Mouse (Mus musculus) midbrain, embryonic 16.5 days (tissue): ENCODE results near the gene Mtx1. TPM values are rescaled to one million over a fixed set of nuclear protein-coding genes. Genes with fewer than 3 reads are reported as not detected.

ENCODE experiments used
- ATAC-seq: fragments of 200-750 bp; cut with Nextera tagmentation; 2 replicates; pipeline ENCODE4 v1.8.0; 2017; ENCODE audit warnings: moderate TSS enrichment
- H3K27ac ChIP-seq: fragments of 300-500 bp; sonication (generic); 2 replicates; pipeline ENCODE4 v1.5.1; 2014; ENCODE audit warnings: mild to moderate bottlenecking, low read length, mixed read lengths
- H3K27me3 ChIP-seq: fragments of 300-500 bp; sonication (generic); 2 replicates; pipeline ENCODE4 v1.6.1; 2014; ENCODE audit warnings: low read depth, low read length, mixed read lengths; ENCODE audit not compliant: control insufficient read depth, insufficient read depth
- H3K36me3 ChIP-seq: fragments of 300-500 bp; sonication (generic); 2 replicates; pipeline ENCODE4 v1.6.1; 2014; ENCODE audit warnings: mild to moderate bottlenecking, low read length, moderate library complexity, mixed read lengths; ENCODE audit not compliant: control insufficient read depth, insufficient read depth
- H3K4me1 ChIP-seq: fragments of 300-500 bp; sonication (generic); 2 replicates; pipeline ENCODE4 v1.6.1; 2014; ENCODE audit warnings: mild to moderate bottlenecking, low read length, mixed read lengths; ENCODE audit not compliant: control insufficient read depth, insufficient read depth
- H3K4me2 ChIP-seq: fragments of 300-500 bp; sonication (generic); 2 replicates; pipeline ENCODE4 v1.6.1; 2014; ENCODE audit warnings: mild to moderate bottlenecking, low read length, mixed read lengths
- H3K4me3 ChIP-seq: fragments of 300-500 bp; sonication (generic); 2 replicates; pipeline ENCODE4 v1.5.1; 2014; ENCODE audit warnings: low read depth, mild to moderate bottlenecking, low read length, moderate library complexity, mixed read lengths
- H3K9ac ChIP-seq: fragments of 300-500 bp; sonication (generic); 2 replicates; pipeline ENCODE4 v1.6.1; 2014; ENCODE audit warnings: low read depth, low read length, mixed read lengths
- H3K9me3 ChIP-seq: fragments of 300-500 bp; sonication (generic); replicated peaks from 2 replicates; pipeline ENCODE4 v1.6.1; 2014; ENCODE audit warnings: mild to moderate bottlenecking, low read length, mixed read lengths; ENCODE audit not compliant: control insufficient read depth, poor library complexity, severe bottlenecking
- WGBS: fragments of 180-500 bp; shearing (Covaris S2); extraction: QIAGEN DNeasy Blood & Tissue Kit; methylation state at CpG from one replicate; pipeline ENCODE4 v1.1.7; 2014; 5-methylcytosine and 5-hydroxymethylcytosine counted together
- polyA plus RNA-seq: library from polyadenylated mRNA; unstranded; fragments of >200 nt; fragmentation: Nextera tagmentation; extraction: Ambion mirVana; gene quantifications from 2 replicates; pipeline ENCODE4 v1.2.1, GENCODE M21; 2015

Mtx1 gene
- polyA plus RNA-seq, 1 experiment from 2014 or later = 150 TPM

- H3K4me2 ChIP-seq = peak overlapping the region; percentile 86
- H3K9ac ChIP-seq = peak overlapping the region; percentile 86
- peaks cover 19% of the 10 kb centered on the region for H3K36me3 ChIP-seq
- H3K27ac ChIP-seq = peak overlapping the region; percentile 95
- no peaks in the 10 kb centered on the region for H3K9me3 ChIP-seq
- peak overlapping the region; percentile 71 for H3K4me3 ChIP-seq
- peaks cover 31% of the 10 kb centered on the region for H3K4me1 ChIP-seq
- peak; percentile 70 for ATAC-seq
- WGBS = 0% methylated on average over 12 of the region's 26 CpGs
- no peaks in the 10 kb centered on the region for H3K27me3 ChIP-seq
These were observed 18.2 kb upstream of the Mtx1 start for GRCm38 (mm10) chr3:89244982-89245687.

GRCm38 (mm10) chr3:89244158-89244981 is 17.5 kb upstream of the Mtx1 start:
- Histone ChIP-seq H3K4me3 (peak overlapping the region; percentile 71), H3K36me3 (peaks cover 25% of the 10 kb centered on the region), H3K9ac (peak overlapping the region; percentile 86), H3K9me3 (no peaks in the 10 kb centered on the region), H3K27ac (peak overlapping the region; percentile 95), H3K27me3 (no peaks in the 10 kb centered on the region), H3K4me2 (peak overlapping the region; percentile 86), H3K4me1 (peaks cover 31% of the 10 kb centered on the region)
- peak; percentile 27 for ATAC-seq
- WGBS = 11% methylated on average over 25 of the region's 25 CpGs

DNA sequence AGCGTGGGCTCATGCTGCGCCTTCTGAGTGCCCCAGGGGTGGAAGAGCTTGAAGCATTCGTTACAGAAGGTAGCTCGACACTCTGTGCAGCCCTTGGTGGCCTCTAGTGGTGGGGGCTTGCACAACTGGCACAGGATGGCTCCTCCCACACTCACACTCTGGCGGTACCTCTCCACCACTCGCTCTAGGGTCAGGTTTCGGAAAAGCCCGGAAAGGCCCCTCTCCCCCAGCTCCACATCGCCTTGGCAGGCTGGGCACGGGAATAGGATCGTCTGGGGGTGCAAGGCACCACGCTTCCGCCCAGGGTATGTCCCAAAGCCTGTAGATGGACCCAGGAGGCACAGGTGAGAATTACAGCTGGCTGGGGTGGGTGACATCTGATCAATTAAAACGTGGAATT is 16.7 kb upstream of the Mtx1 start:
- Histone ChIP-seq H3K36me3 (peaks cover 29% of the 10 kb centered on the region), H3K9me3 (no peaks in the 10 kb centered on the region), H3K4me3 (peak overlapping the region; percentile 71), H3K4me2 (peak overlapping the region; percentile 86), H3K9ac (peak overlapping the region; percentile 86), H3K27me3 (no peaks in the 10 kb centered on the region), H3K27ac (0 out of 2 replicates have a peak overlapping the region, but pooled peaks have one; percentile 19), H3K4me1 (peaks cover 31% of the 10 kb centered on the region)
- ATAC-seq = no peak
- WGBS = 10% methylated on average over 14 of the region's 14 CpGs

GRCm38 (mm10) chr3:89242331-89242895 is 15.5 kb upstream of the Mtx1 start:
- 72% methylated on average over 9 of the region's 9 CpGs for WGBS
- Histone ChIP-seq H3K27me3 (no peaks in the 10 kb centered on the region), H3K9ac (no peak overlapping the region), H3K4me3 (no peak overlapping the region), H3K27ac (no peak overlapping the region), H3K4me1 (peaks cover 29% of the 10 kb centered on the region), H3K36me3 (peaks cover 39% of the 10 kb centered on the region), H3K9me3 (no peaks in the 10 kb centered on the region), H3K4me2 (no peak overlapping the region)
- ATAC-seq = no peak

DNA sequence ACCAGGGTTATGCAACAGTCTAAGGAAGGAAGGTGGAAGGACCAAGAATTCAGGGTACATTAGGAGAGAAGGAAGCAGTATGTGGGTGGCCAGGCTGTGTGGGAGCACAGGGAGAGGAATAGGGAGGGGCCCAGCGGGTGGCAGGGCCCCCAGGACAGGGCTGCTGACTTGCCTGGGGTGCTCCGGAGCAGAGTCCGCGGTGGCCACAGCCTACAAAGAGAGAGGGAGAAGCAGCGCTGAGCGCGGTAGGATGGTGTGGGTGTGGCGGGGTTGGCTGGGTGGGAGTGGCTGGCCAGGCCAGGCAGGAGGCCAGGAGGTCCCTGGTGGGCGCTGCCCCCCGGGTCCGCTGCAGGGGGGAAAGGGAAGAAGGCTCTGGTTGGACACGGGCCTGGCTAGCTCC is 11.6 kb upstream of the Mtx1 start:
- Histone ChIP-seq H3K36me3 (peaks cover 72% of the 10 kb centered on the region), H3K4me1 (peaks cover 13% of the 10 kb centered on the region), H3K9ac (no peak overlapping the region), H3K27ac (no peak overlapping the region), H3K9me3 (no peaks in the 10 kb centered on the region), H3K27me3 (no peaks in the 10 kb centered on the region), H3K4me3 (no peak overlapping the region), H3K4me2 (no peak overlapping the region)
- WGBS = 62% methylated on average over 8 of the region's 12 CpGs
- no peak for ATAC-seq

- H3K9me3 ChIP-seq = no peaks in the 10 kb centered on the region
- no peak overlapping the region for H3K4me2 ChIP-seq
- H3K9ac ChIP-seq = no peak overlapping the region
- 95% methylated on average over 21 of the region's 21 CpGs for WGBS
- no peak overlapping the region for H3K27ac ChIP-seq
- ATAC-seq = no peak
- peaks cover 5% of the 10 kb centered on the region; the same call in 1 of the 2 replicates for H3K4me1 ChIP-seq
- peaks cover 78% of the 10 kb centered on the region for H3K36me3 ChIP-seq
- no peak overlapping the region for H3K4me3 ChIP-seq
- H3K27me3 ChIP-seq = no peaks in the 10 kb centered on the region
These were observed 10.8 kb upstream of the Mtx1 start for GRCm38 (mm10) chr3:89237682-89238081.

GRCm38 (mm10) chr3:89236516-89236915 is 9.6 kb upstream of the Mtx1 start:
- Histone ChIP-seq H3K4me3 (no peak overlapping the region), H3K36me3 (peaks cover 72% of the 10 kb centered on the region), H3K4me1 (no peaks in the 10 kb centered on the region), H3K9me3 (no peaks in the 10 kb centered on the region), H3K9ac (no peak overlapping the region), H3K27me3 (no peaks in the 10 kb centered on the region), H3K4me2 (no peak overlapping the region), H3K27ac (no peak overlapping the region)
- no peak for ATAC-seq
- 92% methylated on average over 10 of the region's 10 CpGs for WGBS

GRCm38 (mm10) chr3:89233562-89234110 is 6.7 kb upstream of the Mtx1 start:
- H3K27ac ChIP-seq = no peak overlapping the region
- H3K27me3 ChIP-seq = no peaks in the 10 kb centered on the region
- H3K9ac ChIP-seq = no peak overlapping the region
- ATAC-seq = no peak
- H3K4me2 ChIP-seq = no peak overlapping the region
- no peaks in the 10 kb centered on the region for H3K4me1 ChIP-seq
- WGBS = 88% methylated on average over 14 of the region's 14 CpGs
- no peaks in the 10 kb centered on the region for H3K9me3 ChIP-seq
- H3K4me3 ChIP-seq = no peak overlapping the region
- peaks cover 49% of the 10 kb centered on the region for H3K36me3 ChIP-seq
